Mouse (Mus musculus) intestine, embryonic 14.5 days (tissue): Measurements from ENCODE around the gene Vwa7. TPM values are rescaled to one million over a fixed set of nuclear protein-coding genes. Genes with fewer than 3 reads are reported as not detected.
"Not testable (repeated sequence)": the region's sequence is repeated elsewhere in the genome, so short reads cannot be mapped to it uniquely, and the experiment has no call there.

Source experiments
- ATAC-seq: fragments of 200-750 bp; cut with Nextera tagmentation; replicated peaks from 2 replicates; pipeline ENCODE4 v1.8.0; 2017; ENCODE audit warnings: low read depth, moderate number of reproducible peaks, moderate TSS enrichment, moderate library complexity; ENCODE audit not compliant: low FRiP score, low TSS enrichment
- DNase-seq: peaks from one replicate; pipeline ENCODE4 v3.0.0-alpha.2; 2018; ENCODE audit warnings: low spot score
- H3K27ac ChIP-seq: fragments of 300-500 bp; sonication (generic); 2 replicates; pipeline ENCODE4 v1.5.1; 2014; ENCODE audit warnings: low read depth, mild to moderate bottlenecking, control low read depth
- H3K27me3 ChIP-seq: fragments of 300-500 bp; sonication (generic); replicated peaks from 2 replicates; pipeline ENCODE4 v1.6.1; 2014; ENCODE audit warnings: low read length, control low read depth; ENCODE audit not compliant: control insufficient read depth, insufficient read depth
- H3K36me3 ChIP-seq: fragments of 300-500 bp; sonication (generic); 2 replicates; pipeline ENCODE4 v1.6.1; 2014; ENCODE audit warnings: low read length, control low read depth; ENCODE audit not compliant: control insufficient read depth, insufficient read depth
- H3K4me1 ChIP-seq: fragments of 300-500 bp; sonication (generic); replicated peaks from 2 replicates; pipeline ENCODE4 v1.6.1; 2014; ENCODE audit warnings: low read length, control low read depth, mixed read lengths; ENCODE audit not compliant: control insufficient read depth, insufficient read depth
- H3K4me2 ChIP-seq: fragments of 300-500 bp; sonication (generic); 2 replicates; pipeline ENCODE4 v1.6.1; 2014; ENCODE audit warnings: low read length
- H3K4me3 ChIP-seq: fragments of 300-500 bp; sonication (generic); 2 replicates; pipeline ENCODE4 v1.5.1; 2014; ENCODE audit warnings: low read depth, low read length, control low read depth, mixed read lengths
- H3K9ac ChIP-seq: fragments of 300-500 bp; sonication (generic); 2 replicates; pipeline ENCODE4 v1.6.1; 2014; ENCODE audit warnings: mild to moderate bottlenecking, low read length
- H3K9me3 ChIP-seq: fragments of 300-500 bp; sonication (generic); 2 replicates; pipeline ENCODE4 v1.6.1; 2016; ENCODE audit warnings: low read length, control low read depth; ENCODE audit not compliant: control insufficient read depth
- WGBS: fragments of 180-500 bp; shearing (Covaris S2); extraction: QIAGEN DNeasy Blood & Tissue Kit; methylation state at CpG from one replicate; pipeline ENCODE4 v1.1.7; 2014; 5-methylcytosine and 5-hydroxymethylcytosine counted together
- polyA plus RNA-seq: library from polyadenylated mRNA; unstranded; fragments of >200 nt; fragmentation: Nextera tagmentation; extraction: Ambion mirVana; gene quantifications from 2 replicates; pipeline ENCODE4 v1.2.1, GENCODE M21; 2014

The Vwa7 gene
- polyA plus RNA-seq, 1 experiment from 2014 or later = 0.26 TPM

DNA sequence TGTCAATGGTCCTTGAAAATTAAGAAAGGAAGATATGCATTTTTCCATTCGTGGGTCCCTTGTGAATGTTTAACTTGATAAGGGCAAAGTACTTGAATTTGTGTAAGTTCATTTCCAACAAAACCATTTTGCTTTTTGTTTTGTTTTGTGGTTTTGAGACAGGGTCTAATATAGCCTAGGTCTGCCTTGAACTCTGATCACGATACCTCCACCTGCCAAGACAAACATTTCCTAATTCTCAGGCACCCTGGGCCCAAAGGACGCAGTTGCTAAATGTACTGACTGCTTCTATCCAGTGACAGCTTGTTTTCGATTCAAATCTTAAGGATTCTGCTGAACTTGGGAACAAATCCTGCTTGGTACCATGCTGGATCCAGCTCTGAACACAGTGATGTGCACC, 36.7 kb upstream of the Vwa7 start:
- Histone ChIP-seq H3K9me3 (no peaks in the 10 kb centered on the region), H3K27ac (no peak overlapping the region), H3K4me1 (peaks cover 24% of the 10 kb centered on the region), H3K27me3 (no peaks in the 10 kb centered on the region), H3K4me3 (no peak overlapping the region), H3K36me3 (no peaks in the 10 kb centered on the region), H3K4me2 (no peak overlapping the region), H3K9ac (no peak overlapping the region)
- 91% methylated on average over 4 of the region's 4 CpGs for WGBS
- ATAC-seq (no peak), DNase-seq (peak; percentile 38)

GRCm38 (mm10) chr17:34980655-34981054, 35.7 kb upstream of the Vwa7 start:
- Histone ChIP-seq H3K4me2 (peak overlapping the region; percentile 90), H3K9me3 (no peaks in the 10 kb centered on the region), H3K27ac (peak overlapping the region; percentile 99; the same call in 1 of the 2 replicates), H3K4me1 (peaks cover 24% of the 10 kb centered on the region), H3K4me3 (peak overlapping the region; percentile 91), H3K27me3 (no peaks in the 10 kb centered on the region), H3K36me3 (peaks cover 9% of the 10 kb centered on the region), H3K9ac (peak overlapping the region; percentile 91)
- ATAC-seq = no peak
- no peak for DNase-seq
- WGBS = 11% methylated on average over 2 of the region's 2 CpGs

- under 1% methylated on average over 58 of the region's 58 CpGs for WGBS
- Histone ChIP-seq H3K27me3 (no peaks in the 10 kb centered on the region), H3K4me1 (peaks cover 24% of the 10 kb centered on the region), H3K36me3 (peaks cover 20% of the 10 kb centered on the region), H3K9me3 (no peaks in the 10 kb centered on the region), H3K4me3 (peak within 1 kb of the TSS; percentile 91), H3K9ac (peak within 1 kb of the TSS; percentile 91), H3K27ac (peak within 1 kb of the TSS; percentile 99), H3K4me2 (peak within 1 kb of the TSS; percentile 90)
- ATAC-seq (peak; percentile 89), DNase-seq (peak; percentile 97)
These were observed 34.6 kb upstream of the Vwa7 start, which contains the start of gene Lsm2 for GRCm38 (mm10) chr17:34981690-34982180. Lsm2 (plus strand) TSS chr17:34981862.

- H3K9ac ChIP-seq = peak overlapping the region; percentile 91
- no peak; the same call in 1 of the 2 replicates for ATAC-seq
- H3K27me3 ChIP-seq = no peaks in the 10 kb centered on the region
- H3K4me3 ChIP-seq = peak overlapping the region; percentile 91
- H3K4me1 ChIP-seq = peaks cover 24% of the 10 kb centered on the region
- H3K9me3 ChIP-seq = no peaks in the 10 kb centered on the region
- no peak for DNase-seq
- WGBS = under 1% methylated on average over 15 of the region's 15 CpGs
- peaks cover 22% of the 10 kb centered on the region for H3K36me3 ChIP-seq
- H3K27ac ChIP-seq = peak overlapping the region; percentile 99
- peak overlapping the region; percentile 90 for H3K4me2 ChIP-seq
These were observed 34.1 kb upstream of the Vwa7 start for GRCm38 (mm10) chr17:34982328-34982727.

DNA sequence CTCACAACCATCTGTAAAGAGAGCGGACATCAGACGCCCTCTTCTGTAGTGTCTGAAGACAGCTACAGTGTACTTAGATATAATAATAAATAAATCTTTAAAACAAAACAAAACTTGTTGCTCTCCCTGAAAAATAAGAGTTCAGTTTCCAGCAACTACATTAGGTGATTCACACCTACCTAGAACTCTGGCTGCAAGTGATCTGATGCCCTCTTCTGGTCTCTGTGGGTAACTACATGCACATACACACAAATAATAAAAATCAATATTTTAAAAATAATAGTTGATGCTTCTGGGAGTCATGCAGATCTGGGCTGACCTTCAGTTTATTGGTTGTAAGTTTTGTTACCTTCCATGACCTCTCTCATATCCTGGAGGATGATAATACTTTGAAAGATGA, 32.2 kb upstream of the Vwa7 start:
- Histone ChIP-seq H3K9me3 (no peaks in the 10 kb centered on the region), H3K36me3 (peaks cover 32% of the 10 kb centered on the region), H3K4me1 (peaks cover 24% of the 10 kb centered on the region), H3K27ac (no peak overlapping the region), H3K4me3 (no peak overlapping the region), H3K4me2 (no peak overlapping the region), H3K9ac (no peak overlapping the region), H3K27me3 (no peaks in the 10 kb centered on the region)
- DNase-seq (no peak), ATAC-seq (no peak)
- 82% methylated on average over 2 of the region's 2 CpGs for WGBS

DNA sequence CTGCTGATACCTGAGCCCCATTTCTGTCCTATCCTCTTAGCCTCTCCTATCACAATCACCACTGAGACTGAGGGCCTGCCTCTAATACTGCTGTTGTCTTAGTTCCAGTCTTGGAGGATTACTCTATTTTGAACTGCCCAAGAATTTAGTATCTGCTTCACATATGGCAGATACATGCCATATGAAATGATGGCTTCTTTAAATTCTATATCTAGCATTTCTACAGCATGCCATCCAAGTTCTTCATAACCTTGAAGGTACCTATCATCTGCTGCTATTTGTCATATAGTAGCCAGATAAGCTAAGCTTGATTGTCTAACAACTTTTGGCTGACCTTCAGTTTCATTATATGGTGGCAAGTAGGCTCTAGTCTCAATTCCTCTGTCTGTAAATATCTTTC, 21.6 kb upstream of the Vwa7 start:
- DNase-seq (no peak), ATAC-seq (no peak)
- Histone ChIP-seq H3K4me3 (no peak overlapping the region), H3K9me3 (no peaks in the 10 kb centered on the region), H3K9ac (no peak overlapping the region), H3K27me3 (no peaks in the 10 kb centered on the region), H3K4me2 (no peak overlapping the region), H3K36me3 (peaks cover 26% of the 10 kb centered on the region; the same call in 1 of the 2 replicates), H3K27ac (no peak overlapping the region), H3K4me1 (peaks cover 11% of the 10 kb centered on the region)

DNA sequence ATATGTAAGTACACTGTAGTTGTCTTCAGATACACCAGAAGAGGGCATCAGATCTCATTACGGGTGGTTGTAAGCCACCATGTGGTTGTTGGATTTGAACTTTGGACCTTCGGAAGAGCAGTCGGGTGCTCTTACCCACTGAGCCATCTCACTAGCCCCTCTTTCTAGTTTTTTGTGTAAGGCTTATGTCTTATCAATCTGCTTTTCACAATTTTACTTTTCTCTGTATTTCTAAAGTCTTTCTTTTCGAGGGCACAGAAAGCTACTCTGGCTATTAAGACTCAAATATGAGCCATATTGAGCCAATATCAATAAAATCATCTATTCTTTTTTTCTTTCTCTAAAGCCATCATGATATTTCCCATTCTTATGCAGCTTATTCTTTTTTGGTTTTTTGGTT, 21.2 kb upstream of the Vwa7 start:
- not testable (repeated sequence) for H3K27me3 ChIP-seq, H3K9ac ChIP-seq, H3K27ac ChIP-seq, ATAC-seq, DNase-seq, H3K9me3 ChIP-seq, H3K4me3 ChIP-seq, H3K4me2 ChIP-seq
- Histone ChIP-seq H3K4me1 (peaks cover 14% of the 10 kb centered on the region), H3K36me3 (peaks cover 24% of the 10 kb centered on the region; the same call in 1 of the 2 replicates)
- WGBS = 92% methylated on average over 4 of the region's 4 CpGs

DNA sequence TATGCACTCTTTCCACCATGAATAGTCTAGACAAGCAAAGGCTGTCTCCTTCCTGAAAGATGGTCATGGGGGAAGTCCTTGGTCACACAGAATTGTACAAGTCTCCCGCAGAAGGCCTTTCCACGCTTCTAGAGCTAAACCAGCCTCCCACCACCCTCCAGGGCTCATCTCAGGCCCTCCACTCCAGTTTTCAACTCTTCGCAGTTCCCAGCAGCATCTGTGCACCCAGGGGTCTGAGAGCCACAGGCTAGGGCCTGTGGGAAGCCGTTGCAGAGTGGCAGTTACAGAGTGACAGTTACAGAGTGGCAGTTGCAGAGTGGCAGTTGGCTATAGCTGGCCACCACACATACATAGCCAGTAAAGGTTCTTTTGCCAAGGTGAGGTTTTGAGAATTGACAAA, 20.5 kb upstream of the Vwa7 start:
- not testable (repeated sequence) for H3K9me3 ChIP-seq, ATAC-seq, H3K27me3 ChIP-seq, H3K4me2 ChIP-seq, H3K4me3 ChIP-seq, DNase-seq, H3K27ac ChIP-seq, H3K9ac ChIP-seq
- Histone ChIP-seq H3K36me3 (peaks cover 18% of the 10 kb centered on the region; the same call in 1 of the 2 replicates), H3K4me1 (peaks cover 14% of the 10 kb centered on the region)
- 100% methylated on average over 4 of the region's 4 CpGs for WGBS
